Mouse (Mus musculus) T-cell, adult 2 months (primary cell): Measurements from ENCODE around the gene Gpc6.

Experiments used
- DNase-seq: peaks from one replicate; pipeline ENCODE4 v3.0.0; 2022; ENCODE audit warnings: low spot score

Gene Gpc6

DNA sequence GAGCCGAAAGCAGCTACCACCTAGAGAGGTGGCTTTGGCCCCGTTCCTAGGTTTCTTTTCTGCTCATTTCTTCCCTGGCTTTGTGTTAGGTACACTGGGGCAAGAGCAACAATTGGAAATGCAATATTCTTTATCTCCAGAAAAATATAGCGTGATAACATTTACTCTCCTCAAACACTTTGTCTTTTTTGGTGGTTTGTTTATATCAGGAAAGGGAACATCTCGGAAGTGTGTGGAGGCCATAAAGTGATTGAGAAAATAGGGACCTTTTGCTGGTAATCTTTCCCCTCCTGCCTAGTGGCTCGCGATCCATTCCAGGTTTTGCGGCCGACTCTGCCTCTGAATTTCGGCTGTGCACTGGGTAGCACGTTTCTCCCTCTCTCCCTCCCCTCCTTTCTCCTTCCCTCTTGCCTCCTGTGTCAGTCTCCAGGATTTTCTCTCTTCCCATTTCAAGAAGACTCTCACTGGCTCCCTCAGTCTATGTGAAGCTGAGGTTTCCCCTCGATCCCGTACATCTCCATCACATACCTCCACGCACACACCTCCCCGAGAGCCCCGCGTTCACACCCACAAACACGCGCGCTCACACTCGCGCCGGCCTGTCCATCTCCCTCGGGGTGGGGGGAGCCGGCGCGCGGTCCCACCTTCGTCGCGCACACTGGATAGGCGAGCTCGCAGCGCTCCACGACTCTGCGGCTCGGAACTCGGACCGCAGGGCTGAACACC, at the start of gene Gpc6:
TSS of gene Gpc6 (plus strand) at position 440 of the 726 bp plus-strand sequence.
- DNase-seq, result no peak

- no peak for DNase-seq
Observed at GRCm38 (mm10) chr14:116882480-116883044, 42.6 kb upstream of the Gpc6 start.

GRCm38 (mm10) chr14:116894316-116894715, 30.8 kb upstream of the Gpc6 start:
- DNase-seq, result no peak

DNA sequence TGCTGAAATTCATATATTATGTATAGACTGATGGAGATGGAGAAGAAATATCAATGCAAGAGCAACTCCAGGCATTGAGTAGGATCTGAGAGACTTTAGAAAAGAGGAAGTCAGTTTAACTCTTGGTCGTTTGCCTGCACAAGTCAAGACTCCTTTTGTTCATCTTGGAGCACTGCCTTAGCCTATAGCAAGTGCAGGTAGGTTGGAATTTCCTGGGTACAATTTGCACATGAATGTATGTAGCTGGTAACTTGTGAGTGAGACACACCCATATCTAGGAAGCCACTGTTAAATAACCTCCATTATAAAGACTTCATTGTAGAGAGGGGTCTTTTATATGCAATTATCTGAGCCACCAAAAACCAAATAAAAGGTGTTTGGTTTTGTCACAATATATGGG, 27.1 kb upstream of the Gpc6 start:
- DNase-seq, result no peak

- no peak for DNase-seq
Observed at GRCm38 (mm10) chr14:116911768-116912167, 13.3 kb upstream of the Gpc6 start.

GRCm38 (mm10) chr14:116916874-116917273, 8.2 kb upstream of the Gpc6 start:
- DNase-seq, result no peak

DNA sequence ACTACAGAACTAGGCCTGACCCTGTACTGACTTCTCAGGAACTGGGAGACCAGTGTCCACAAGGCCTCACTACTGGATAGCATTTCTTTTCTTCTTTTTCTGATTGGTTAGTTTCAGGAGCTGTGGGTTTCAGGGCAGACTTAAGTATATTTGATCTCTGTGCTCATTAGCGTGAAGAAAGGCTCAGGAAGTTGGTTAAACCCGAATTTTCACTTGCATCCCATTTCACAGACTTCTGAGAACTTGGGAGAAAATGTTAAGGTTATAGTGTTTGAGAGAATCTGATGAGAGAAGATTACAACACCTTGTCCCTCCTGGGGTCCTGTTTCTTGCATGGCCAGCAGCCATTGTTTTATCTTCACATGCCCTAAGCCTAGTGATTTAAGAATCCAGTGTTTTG, 849 bp upstream of the Gpc6 start:
- no peak for DNase-seq

DNA sequence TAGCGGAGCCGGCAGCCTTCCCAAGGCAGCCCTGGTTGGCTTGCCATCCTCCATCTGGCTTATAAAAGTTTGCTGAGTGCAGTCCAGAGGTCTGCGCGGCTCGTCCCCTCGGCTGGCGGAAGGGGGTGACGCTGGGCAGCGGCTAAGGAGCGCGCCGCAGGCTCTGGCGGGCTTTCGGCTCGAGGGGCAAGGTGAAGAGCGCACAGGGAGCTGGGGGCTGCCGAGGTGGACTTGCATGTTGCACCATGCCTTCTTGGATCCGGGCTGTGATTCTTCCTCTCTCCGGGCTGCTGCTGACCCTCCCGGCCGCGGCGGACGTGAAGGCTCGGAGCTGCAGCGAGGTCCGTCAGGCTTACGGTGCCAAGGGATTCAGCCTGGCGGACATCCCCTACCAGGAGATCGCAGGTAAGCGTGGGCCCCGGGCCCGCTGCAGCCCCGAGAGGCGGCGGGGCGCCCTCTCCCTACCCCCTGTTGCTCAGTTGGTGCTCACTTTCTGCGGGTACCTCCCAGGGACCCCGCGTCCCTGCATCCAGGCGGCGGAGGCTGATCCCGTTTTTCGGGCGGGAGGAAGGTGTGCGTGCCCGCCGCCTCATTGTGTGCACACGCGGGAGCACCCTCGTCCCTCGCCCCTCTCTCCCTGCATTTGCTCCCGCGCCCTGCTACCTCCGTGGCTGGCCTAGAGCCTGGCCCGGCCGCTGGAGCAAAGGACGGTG, 732 bp downstream of the Gpc6 start:
- no peak for DNase-seq

DNA sequence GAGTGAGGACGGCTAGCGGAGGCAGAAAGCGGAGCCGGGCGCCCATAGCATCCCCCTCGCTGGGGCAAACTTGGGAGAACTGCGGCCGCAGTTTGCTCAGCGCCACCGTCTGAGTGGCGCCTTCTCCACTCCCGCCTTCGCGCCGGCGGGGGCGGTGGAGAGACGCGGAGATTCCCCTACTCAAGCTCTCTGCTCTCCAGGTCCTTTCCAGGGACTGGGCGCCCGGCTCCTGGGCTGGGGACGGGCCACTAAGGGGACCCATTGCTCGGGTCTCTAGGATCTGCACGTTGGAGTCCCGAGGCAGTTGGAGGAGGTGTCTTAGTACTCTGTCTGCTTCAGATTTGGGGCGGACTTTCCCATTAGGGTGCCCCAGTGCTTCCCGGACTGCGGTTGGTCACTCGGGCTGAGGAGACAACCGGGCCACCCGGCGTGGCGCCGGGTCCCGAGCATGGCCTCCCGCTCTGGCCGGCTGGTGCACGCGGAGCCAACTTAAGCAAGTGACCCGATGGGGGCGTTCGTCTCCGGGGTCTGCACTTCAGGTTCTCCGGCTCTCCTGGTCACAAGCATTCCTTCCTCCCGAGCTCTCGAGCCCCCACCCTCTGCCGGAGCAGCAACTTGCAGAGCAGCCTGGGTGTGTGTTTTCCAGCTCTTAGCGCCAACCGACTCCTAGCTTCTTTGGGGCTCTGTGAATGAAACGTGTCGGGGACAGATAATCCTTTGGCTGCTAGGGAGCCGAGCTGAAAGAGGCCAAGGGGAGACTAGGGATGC, 1.5 kb downstream of the Gpc6 start:
- no peak for DNase-seq

DNA sequence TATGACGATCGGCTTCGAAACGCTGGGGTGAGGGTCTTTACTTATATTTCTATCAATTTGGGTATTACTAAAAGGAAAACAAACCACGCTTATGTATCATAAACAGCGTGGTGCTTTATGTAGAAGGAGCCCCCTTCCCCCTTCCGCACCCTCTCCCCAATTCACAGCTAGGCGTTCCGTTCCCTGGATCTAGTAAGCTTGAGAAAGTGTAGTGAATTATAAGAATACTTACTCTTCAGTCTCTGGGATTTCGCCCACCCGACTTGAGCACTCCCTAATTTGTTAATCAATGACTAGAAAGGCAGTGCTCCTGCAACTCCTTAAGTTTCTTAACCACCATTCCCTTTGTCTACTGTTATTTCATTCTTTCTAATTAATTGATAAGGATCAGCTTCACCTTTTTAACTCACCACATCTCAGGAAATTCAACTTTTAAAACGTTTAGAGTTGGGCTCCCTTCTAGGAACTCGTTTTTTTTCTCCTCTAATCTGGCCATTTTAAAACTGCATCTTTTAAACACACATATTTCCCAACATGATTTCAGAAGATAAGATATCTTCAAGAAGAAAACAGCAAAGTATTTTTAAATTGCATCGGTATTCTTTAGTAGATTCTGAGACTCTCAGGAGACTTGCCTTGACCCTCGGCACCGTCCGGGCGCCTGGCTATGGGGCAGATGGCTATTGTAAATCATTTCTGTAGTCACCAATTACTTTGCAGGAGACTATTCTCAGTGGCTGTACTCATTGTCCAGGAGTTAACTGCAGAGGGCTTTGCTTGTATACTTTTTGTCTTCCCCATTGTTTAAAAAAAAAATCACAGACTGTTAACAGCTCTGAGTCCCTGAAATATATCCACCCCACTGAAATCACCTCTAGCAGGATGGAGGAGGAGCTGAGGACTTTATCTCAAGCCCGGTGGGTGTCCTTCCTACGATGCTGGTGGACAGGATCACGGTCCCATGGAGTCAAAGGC, 2.5 kb downstream of the Gpc6 start:
- no peak for DNase-seq

GRCm38 (mm10) chr14:116928395-116928794, 3.3 kb downstream of the Gpc6 start:
- no peak for DNase-seq

GRCm38 (mm10) chr14:116928796-116929529, 3.8 kb downstream of the Gpc6 start:
- no peak for DNase-seq

DNA sequence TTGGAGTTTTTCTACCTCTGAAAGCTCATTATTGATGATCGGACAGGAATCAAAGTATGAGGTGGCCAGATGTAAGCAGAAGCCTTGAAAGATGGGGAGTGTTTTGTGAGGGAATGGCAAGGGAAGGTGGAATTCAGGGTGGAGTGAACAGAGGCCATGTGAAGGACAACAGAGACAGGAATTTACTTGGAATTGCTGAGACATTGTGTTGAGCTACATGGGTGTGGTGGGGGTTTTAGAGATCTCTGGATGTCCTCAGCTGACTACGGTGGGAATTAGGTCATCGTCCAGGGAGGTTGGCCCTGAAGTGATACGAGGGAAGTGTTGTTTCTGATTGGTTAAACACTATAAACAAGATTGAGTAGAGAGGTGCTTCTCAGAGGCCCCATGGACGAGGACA, 8.7 kb downstream of the Gpc6 start:
- no peak for DNase-seq

DNA sequence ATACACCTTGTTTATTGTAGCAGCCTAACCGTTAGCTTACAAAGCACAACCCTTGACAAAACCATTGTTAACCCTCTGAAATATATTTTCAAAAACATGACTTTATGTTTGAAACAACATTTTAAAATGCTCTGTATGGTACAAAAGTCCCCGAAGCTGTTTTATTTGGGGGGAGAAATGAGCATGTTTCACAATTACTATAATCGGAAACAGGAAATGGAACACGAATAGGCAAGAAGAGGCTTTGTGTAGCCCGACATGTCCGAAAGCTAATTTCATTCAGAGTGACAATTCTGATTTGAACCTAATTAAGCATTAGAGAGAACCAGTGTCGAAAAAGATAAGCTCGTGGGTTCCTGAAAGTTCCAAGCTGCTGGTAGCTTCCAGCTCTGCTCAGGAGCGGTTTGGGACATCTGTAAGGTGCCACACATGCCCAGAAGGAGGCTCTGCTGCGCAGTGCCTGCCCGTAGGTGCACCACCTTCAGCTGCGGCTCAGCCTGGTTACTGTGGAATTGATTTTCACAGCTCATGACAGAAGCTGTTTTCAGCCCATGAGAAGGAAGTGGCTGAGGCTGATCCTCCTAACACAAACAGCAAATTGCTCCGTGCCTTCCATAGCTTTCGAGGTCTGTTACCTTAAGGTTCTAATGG, 12.9 kb downstream of the Gpc6 start:
- DNase-seq, result no peak

- no peak for DNase-seq
Observed at GRCm38 (mm10) chr14:116938735-116939134, 13.6 kb downstream of the Gpc6 start.

DNA sequence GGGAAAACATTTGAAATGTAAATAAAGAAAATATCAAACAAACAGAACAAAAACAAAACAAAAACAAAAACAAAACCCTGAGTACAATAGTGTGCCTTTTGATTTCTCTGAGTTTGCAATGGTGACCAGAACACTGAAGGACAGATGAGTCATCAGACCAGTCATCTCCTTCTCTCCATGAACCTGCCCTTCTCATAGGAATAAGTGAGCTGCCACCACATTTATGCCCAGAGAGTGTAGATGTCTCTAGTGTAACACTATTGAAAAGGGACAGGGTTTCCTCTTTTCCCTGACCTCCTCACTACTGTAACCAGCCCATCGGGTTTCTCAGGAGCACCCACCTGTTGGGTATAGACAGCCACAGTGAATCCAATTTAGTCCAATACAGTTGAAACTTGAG, 14.4 kb downstream of the Gpc6 start:
- DNase-seq, result no peak

- no peak for DNase-seq
Observed at GRCm38 (mm10) chr14:116941772-116942171, 16.7 kb downstream of the Gpc6 start.

DNA sequence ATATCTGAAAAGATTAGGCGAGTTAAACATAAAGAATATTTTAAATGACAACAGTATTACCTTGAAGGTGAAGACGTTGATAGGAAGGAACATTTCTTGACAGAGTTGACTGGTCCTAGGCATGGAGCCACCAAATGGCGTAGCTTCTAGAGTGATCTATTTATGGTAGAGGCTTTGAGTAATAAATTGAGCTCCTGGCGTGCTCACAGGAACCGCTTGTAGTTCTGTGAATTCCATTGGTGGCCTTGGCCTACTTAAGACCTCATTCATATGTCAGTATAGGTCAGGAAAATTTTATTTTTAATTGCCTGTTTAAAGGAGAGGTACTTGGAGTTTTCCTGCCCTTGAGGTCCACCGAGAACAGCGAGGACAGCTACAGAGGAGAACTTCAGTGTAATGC, 18.6 kb downstream of the Gpc6 start:
- no peak for DNase-seq

- DNase-seq, result no peak
Observed at GRCm38 (mm10) chr14:116945975-116946374, 20.9 kb downstream of the Gpc6 start.

- no peak for DNase-seq
Observed at GRCm38 (mm10) chr14:116947461-116947860, 22.3 kb downstream of the Gpc6 start.
